Mouse (Mus musculus): ENCODE data around the gene Gps2. TPM values are rescaled to one million over a fixed set of nuclear protein-coding genes. Genes with fewer than 3 reads are reported as not detected.

The Gps2 gene
- polyA plus RNA-seq, 1 experiment from 2014 or later: 98.4 TPM

DNA sequence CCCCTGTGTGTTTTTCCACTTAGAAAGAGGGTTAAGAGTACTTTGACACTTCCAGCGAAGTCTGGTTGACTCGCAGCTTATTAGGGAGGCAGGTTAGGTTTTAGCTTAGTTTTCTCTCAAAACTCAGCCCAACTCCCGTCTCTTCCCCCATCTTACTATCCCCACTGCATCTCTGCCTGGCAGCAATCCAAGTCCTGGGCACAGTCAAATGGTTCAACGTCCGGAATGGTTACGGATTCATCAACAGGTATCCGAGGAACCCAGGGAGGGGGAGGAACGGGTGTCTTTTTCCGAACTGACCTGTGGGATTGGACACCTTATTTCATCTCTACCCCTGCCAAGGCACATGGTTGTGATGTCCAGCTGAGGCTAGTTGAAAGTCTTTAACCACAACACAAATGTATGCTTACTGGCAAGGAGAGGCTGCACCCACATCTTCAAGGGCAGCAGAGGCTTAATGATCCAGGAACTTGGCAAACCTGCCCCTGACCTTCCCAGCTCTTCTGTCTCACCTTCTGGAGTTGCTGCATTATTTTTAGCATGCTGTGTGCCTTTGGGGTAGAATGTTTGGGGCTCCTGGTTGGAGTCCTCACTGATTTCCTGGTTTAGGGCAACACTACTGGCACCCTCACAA is 23.1 kb downstream of the Gps2 start:
- Histone ChIP-seq H3K27ac (replicated peaks) (no peak overlapping the region), H3K27me3 (ENCODE audit: low read depth, poor library complexity, severe bottlenecking) (peaks cover 62% of the 10 kb centered on the region), H3K9me3 (replicated peaks) (no peaks in the 10 kb centered on the region), H3K36me3 (no peaks in the 10 kb centered on the region), H3K4me1 (peaks cover 43% of the 10 kb centered on the region), H3K4me3 (peak overlapping the region; percentile 72)
- WGBS: 53% methylated on average over 9 of the region's 9 CpGs
- DNase-seq (ENCODE audit: low spot score): no peak

DNA sequence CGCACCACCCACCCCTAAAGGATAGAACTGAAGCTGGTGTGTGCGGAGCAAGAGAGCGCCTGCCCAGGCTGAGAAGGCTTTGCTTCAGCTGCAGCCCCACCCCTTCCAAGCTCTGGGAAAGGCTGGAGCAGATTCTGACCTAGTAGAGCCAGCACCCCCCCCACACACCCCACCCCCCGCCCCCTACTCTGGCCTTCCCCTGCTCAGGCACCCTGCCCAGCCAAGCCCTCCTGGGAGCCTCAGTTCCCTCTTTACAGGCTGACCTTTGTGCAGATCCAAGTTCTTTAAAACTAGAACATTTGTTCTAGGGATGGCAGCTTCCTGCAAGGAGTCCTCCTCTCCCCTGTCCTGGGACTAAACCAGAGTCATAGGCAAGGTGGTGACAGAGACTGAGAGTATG is 23.7 kb downstream of the Gps2 start:
- H3K27me3 ChIP-seq (ENCODE audit: low read depth, poor library complexity, severe bottlenecking): peaks cover 62% of the 10 kb centered on the region
- H3K27ac ChIP-seq (replicated peaks): no peak overlapping the region
- no peaks in the 10 kb centered on the region for H3K9me3 ChIP-seq (replicated peaks)
- 48% methylated on average over 4 of the region's 4 CpGs for WGBS
- H3K4me1 ChIP-seq: peaks cover 43% of the 10 kb centered on the region
- peaks cover under 1% of the 10 kb centered on the region; the same call in 1 of the 2 replicates for H3K36me3 ChIP-seq
- peak overlapping the region; percentile 3; the same call in 1 of the 2 replicates for H3K4me3 ChIP-seq
- DNase-seq (ENCODE audit: low spot score): no peak

DNA sequence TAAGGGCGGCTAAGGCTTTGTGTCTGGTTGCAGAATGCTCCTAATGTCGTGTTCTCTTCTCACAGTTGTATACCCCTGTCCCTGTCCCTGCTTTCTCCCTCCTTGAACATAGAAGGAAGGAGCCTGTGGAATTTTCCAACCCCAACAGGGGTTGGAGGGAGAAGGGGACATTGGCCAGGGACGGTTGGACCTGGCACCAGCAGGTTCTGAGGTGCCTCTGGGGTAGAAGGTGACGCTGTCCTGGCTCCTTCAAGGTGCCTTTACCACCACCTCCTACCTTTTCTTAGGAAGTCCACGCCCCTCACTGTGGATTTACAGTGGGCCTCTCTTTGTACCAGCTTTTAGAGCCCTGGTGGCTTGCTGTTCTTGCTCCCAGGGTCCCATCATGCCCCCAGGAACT is 24.1 kb downstream of the Gps2 start:
- Histone ChIP-seq H3K36me3 (peaks cover 5% of the 10 kb centered on the region; the same call in 1 of the 2 replicates), H3K27me3 (ENCODE audit: low read depth, poor library complexity, severe bottlenecking) (peaks cover 62% of the 10 kb centered on the region), H3K4me1 (peaks cover 43% of the 10 kb centered on the region), H3K27ac (replicated peaks) (no peak overlapping the region), H3K4me3 (peak overlapping the region; percentile 3; the same call in 1 of the 2 replicates), H3K9me3 (replicated peaks) (no peaks in the 10 kb centered on the region)
- DNase-seq (ENCODE audit: low spot score): no peak
- WGBS: 76% methylated on average over 5 of the region's 5 CpGs

DNA sequence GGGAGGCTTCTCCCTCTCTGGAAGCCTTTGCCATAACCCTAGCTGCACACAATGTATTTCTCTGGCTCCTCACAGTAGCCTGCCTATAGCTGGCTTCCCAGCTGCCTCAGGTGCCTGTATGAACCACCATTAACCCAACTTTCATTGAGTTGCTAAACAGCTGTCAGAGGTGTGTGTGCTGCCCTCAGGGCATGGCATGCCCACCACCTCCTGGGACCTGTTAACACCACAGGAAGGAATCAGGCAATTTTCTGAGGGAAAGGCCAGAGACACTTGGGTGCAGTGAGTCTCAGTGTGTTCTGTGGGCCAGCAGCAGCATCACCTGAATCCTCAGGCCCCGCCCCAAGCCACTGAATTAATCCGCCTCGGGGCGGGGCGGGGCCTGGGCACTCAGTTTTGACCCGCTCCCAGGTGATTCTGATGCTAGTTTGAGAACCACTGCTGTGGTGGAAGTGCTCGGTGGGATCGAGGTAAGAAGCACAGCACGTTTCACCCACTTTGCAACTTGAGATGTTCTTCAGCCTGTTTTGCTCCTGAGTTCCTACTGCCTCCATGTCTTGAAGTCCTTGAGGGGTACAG is 24.8 kb downstream of the Gps2 start:
- no peak for DNase-seq (ENCODE audit: low spot score)
- WGBS: 27% methylated on average over 9 of the region's 9 CpGs
- Histone ChIP-seq H3K4me3 (peak overlapping the region; percentile 14; the same call in 1 of the 2 replicates), H3K9me3 (replicated peaks) (no peaks in the 10 kb centered on the region), H3K27me3 (ENCODE audit: low read depth, poor library complexity, severe bottlenecking) (peaks cover 62% of the 10 kb centered on the region), H3K27ac (replicated peaks) (no peak overlapping the region), H3K36me3 (peaks cover 9% of the 10 kb centered on the region; the same call in 1 of the 2 replicates), H3K4me1 (peaks cover 43% of the 10 kb centered on the region)

DNA sequence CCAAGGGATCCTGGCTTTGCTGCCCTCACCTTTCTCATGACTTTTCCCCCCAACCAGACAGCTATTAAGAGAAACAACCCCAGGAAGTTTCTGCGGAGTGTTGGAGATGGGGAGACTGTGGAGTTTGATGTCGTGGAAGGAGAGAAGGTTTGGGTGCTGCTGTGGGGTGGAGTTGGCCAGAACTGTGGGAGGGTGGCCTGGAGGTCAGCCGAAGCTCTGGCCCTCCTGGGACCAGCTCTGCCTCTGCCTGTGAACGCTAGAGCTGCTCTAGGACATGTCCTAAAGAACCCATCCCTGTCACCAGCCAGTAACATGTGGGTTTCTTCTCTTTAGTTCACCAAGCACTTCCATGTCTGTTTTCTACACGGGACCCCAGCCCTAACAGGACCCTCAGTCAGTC is 25.5 kb downstream of the Gps2 start:
- no peak for DNase-seq (ENCODE audit: low spot score)
- Histone ChIP-seq H3K27ac (replicated peaks) (no peak overlapping the region), H3K9me3 (replicated peaks) (no peaks in the 10 kb centered on the region), H3K4me3 (no peak overlapping the region; the same call in 1 of the 2 replicates), H3K36me3 (peaks cover 14% of the 10 kb centered on the region), H3K27me3 (ENCODE audit: low read depth, poor library complexity, severe bottlenecking) (peaks cover 61% of the 10 kb centered on the region), H3K4me1 (peaks cover 39% of the 10 kb centered on the region)
- WGBS: 67% methylated on average over 5 of the region's 5 CpGs

DNA sequence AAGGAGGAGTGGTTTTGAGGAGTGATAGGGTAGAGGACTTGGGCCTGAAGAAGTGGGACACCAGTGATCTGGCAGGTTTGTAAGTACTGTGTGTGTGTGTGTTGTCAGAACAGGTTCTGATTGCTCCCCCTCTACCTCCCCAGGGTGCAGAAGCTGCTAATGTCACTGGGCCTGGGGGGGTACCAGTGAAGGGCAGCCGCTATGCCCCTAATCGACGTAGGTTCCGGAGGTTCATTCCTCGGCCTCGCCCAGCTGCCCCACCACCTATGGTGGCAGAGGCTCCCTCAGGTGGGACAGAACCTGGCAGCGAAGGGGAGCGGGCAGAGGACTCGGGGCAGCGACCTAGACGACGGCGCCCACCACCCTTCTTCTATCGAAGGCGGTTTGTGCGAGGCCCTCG is 26.0 kb downstream of the Gps2 start:
- Histone ChIP-seq H3K27me3 (ENCODE audit: low read depth, poor library complexity, severe bottlenecking) (peaks cover 55% of the 10 kb centered on the region), H3K4me3 (no peak overlapping the region), H3K4me1 (peaks cover 33% of the 10 kb centered on the region), H3K36me3 (peaks cover 19% of the 10 kb centered on the region), H3K9me3 (replicated peaks) (no peaks in the 10 kb centered on the region), H3K27ac (replicated peaks) (no peak overlapping the region)
- 93% methylated on average over 17 of the region's 17 CpGs for WGBS
- no peak for DNase-seq (ENCODE audit: low spot score)

DNA sequence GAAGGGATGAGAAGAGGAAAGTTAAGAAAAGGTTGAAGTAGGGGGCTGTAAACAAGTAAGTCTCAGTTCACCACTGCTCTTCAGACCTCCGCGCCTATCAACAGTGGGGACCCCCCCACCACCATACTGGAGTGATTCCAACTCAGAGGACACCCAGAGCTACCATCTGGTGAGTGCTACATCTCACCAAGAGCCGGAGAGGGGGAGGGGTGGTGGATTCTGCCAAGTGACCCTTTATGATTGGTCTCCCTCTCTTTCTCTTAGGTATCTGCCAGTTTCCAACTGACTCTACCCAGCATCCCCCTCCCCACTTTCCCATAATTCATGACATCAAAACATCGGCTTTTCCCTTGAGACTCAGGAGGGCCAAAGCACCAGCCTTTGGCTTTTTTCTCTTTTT is 27.3 kb downstream of the Gps2 start:
- H3K36me3 ChIP-seq: peaks cover 31% of the 10 kb centered on the region
- no peak for DNase-seq (ENCODE audit: low spot score)
- H3K27ac ChIP-seq (replicated peaks): no peak overlapping the region
- peaks cover 43% of the 10 kb centered on the region for H3K27me3 ChIP-seq (ENCODE audit: low read depth, poor library complexity, severe bottlenecking)
- H3K4me1 ChIP-seq: peaks cover 23% of the 10 kb centered on the region
- WGBS: 90% methylated on average over 4 of the region's 4 CpGs
- H3K9me3 ChIP-seq (replicated peaks): no peaks in the 10 kb centered on the region
- H3K4me3 ChIP-seq: no peak overlapping the region

DNA sequence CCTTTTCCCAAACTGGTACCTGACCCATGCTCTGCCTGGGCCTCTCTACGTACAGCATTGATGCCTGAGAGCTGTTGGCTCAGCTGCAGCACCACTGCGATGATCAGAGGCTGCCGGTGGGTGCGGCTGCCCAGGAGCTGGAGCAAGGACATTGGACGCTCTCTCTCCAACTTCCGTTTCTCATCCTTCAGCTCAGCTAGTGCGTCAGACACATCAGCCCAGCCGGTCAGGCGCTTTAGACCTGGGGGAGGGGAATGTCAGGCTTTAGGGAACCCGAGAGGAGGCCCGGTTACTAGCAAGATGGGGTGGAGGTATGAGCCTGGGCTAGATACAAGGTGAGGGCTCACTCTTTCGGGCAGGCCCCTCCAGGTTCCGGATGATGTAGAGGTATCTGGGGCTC is 31.5 kb downstream of the Gps2 start:
- no peak for DNase-seq (ENCODE audit: low spot score)
- H3K27me3 ChIP-seq (ENCODE audit: low read depth, poor library complexity, severe bottlenecking): peaks cover 16% of the 10 kb centered on the region
- no peaks in the 10 kb centered on the region for H3K9me3 ChIP-seq (replicated peaks)
- 81% methylated on average over 13 of the region's 13 CpGs for WGBS
- peaks cover 36% of the 10 kb centered on the region for H3K36me3 ChIP-seq
- H3K27ac ChIP-seq (replicated peaks): no peak overlapping the region; the same call in 1 of the 2 replicates
- H3K4me1 ChIP-seq: peaks cover 33% of the 10 kb centered on the region
- H3K4me3 ChIP-seq: no peak overlapping the region

DNA sequence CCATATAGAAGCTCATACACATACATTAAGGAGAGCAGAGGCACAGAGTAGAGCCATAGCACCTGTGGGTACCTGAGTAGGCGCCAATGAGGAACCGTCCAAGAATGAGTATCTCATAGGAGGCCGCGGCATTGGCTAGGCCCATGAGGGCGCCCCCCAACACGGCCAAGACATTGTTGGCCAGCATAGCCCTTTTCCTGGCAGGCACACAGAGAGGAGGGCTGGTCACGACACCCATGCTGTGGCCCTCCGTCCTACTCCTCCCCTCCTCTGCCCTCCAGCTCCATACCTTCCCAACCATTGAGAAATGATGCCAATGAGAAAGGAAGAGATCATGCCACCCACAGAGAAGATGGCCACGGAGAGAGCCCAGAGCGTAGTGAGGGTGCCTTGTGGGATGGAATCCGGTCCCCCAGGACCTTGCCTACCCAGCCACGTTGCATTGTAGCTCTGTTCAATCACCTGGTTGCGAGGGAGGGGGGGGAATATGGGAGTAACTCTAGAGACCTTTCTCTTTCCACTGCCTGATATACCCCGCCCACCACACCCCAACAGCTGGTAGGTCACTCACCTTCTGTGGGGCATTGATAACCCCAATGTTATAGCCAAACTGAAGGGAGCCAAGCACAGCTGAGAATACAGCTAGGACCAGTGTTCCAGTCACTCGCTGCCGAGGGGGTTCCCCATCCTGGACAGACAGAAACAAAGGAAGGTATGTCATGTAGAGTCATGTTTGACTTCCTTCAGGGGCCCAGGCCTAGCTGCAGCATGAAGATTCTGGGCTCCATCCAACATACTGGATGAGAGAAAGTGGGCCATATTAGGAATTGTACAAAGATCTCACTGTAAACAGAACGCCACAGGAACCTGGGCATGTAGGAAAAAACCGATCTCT is 32.6 kb downstream of the Gps2 start:
- Histone ChIP-seq H3K4me3 (peak overlapping the region; percentile 56; the same call in 1 of the 2 replicates), H3K36me3 (peaks cover 36% of the 10 kb centered on the region), H3K27me3 (ENCODE audit: low read depth, poor library complexity, severe bottlenecking) (peaks cover 15% of the 10 kb centered on the region), H3K9me3 (replicated peaks) (no peaks in the 10 kb centered on the region), H3K4me1 (peaks cover 33% of the 10 kb centered on the region), H3K27ac (replicated peaks) (no peak overlapping the region)
- DNase-seq (ENCODE audit: low spot score): no peak
- 93% methylated on average over 18 of the region's 18 CpGs for WGBS

DNA sequence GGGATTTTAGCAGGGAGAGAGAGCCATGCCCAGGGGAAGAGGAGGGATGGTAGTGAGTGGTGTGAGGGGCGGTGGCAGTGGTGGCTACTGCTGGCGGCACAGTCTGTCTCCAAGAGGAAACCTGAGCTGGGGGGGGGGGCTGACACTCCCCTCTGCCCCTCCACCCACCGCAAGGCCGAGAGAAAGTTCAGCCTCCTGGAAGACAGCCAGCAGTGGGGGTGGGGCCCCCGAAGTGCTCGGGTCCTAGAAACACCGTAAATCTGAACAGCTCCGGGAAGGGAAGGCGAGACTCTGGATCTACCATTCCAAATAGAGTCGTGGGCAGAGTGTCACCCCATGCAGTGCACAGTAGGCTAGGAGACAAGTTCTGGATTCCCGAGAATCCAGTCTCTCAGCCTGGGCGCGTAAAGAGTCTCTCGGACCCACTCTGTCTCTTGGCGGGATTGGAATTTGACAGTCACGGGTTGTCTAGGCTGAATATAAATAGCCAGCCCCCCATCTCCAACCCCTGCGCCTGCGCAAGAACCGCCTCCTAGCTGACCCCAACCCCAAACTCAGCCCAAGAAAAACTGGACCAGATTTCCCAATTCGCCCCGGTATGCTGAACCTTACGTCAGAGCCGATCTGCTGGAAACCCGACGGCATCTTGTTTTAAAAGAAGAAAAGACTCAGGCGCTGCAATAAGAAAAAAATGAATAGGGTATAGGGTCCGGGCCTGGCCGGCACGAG is 33.8 kb downstream of the Gps2 start:
- H3K4me1 ChIP-seq: peaks cover 33% of the 10 kb centered on the region
- DNase-seq (ENCODE audit: low spot score): no peak
- H3K27ac ChIP-seq (replicated peaks): peak overlapping the region; percentile 92
- peaks cover 34% of the 10 kb centered on the region for H3K36me3 ChIP-seq
- WGBS: 4% methylated on average over 29 of the region's 29 CpGs
- no peaks in the 10 kb centered on the region for H3K9me3 ChIP-seq (replicated peaks)
- peak overlapping the region; percentile 56 for H3K4me3 ChIP-seq
- H3K27me3 ChIP-seq (ENCODE audit: low read depth, poor library complexity, severe bottlenecking): peaks cover 15% of the 10 kb centered on the region

DNA sequence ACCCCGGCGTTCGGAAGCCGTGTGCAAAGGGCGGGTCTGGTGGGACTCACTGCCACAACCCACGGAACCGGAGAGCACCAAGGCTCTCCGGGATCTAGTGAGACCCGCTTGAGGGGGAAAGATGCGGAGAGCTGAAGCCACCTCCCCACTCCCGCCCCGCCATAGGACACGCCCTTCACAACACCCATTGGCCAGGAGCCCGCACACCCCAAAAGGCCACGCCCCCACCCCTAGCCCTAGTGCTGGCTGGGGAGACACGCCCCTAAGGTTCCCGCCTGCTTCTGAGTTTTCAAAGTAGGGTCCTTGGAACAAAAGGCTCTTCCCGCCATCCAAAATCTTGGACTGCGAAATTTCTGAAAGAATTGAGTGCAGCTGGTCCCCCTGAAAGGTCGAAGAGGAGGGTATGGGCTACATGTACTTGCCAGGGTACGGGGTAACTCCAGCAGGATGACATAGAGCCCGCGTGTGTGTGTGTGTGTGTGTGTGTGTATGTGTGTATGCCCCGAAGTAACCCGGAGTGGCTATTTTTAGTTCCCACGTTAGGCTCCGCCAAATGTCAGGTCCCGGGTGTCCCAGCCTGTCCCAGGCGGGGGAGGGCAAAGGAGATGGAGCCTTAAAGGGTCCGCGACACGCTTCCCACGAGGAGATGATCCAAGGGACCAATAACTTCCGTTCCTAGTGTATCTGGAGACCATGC is 34.5 kb downstream of the Gps2 start, which contains the start of gene Slc2a4:
TSS of gene Slc2a4 (minus strand) at position 123 of the 697 bp plus-strand sequence.
- peaks cover 33% of the 10 kb centered on the region for H3K4me1 ChIP-seq
- H3K36me3 ChIP-seq: peaks cover 27% of the 10 kb centered on the region
- H3K27me3 ChIP-seq (ENCODE audit: low read depth, poor library complexity, severe bottlenecking): peaks cover 15% of the 10 kb centered on the region
- WGBS: under 1% methylated on average over 34 of the region's 34 CpGs
- no peaks in the 10 kb centered on the region for H3K9me3 ChIP-seq (replicated peaks)
- peak within 1 kb of the TSS; percentile 56 for H3K4me3 ChIP-seq
- peak; percentile 97 for DNase-seq (ENCODE audit: low spot score)
- peak within 1 kb of the TSS; percentile 92 for H3K27ac ChIP-seq (replicated peaks)

DNA sequence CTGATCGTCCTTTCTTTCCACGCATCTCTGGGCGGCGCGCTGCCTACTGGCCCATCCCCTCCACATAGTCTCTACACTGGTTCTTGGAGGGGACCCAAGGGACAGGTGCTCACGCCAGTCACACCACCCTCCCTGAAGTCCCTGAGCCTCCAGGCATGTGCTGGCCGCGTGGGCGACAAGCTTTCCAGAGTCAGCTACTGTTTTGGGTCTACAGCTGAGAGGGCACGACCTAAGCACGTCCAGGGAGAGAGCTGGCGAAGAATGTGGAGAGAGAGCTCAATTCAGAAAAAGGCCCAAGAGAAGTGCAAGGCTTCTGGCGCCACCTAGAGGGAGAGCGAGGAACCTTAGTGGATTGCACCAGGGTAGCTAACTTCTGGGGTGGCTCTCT is 35.1 kb downstream of the Gps2 start:
- peak overlapping the region; percentile 56 for H3K4me3 ChIP-seq
- peak; percentile 90 for DNase-seq (ENCODE audit: low spot score)
- H3K36me3 ChIP-seq: peaks cover 26% of the 10 kb centered on the region
- peaks cover 15% of the 10 kb centered on the region for H3K27me3 ChIP-seq (ENCODE audit: low read depth, poor library complexity, severe bottlenecking)
- H3K27ac ChIP-seq (replicated peaks): peak overlapping the region; percentile 92
- no peaks in the 10 kb centered on the region for H3K9me3 ChIP-seq (replicated peaks)
- WGBS: 0% methylated on average over 14 of the region's 14 CpGs
- H3K4me1 ChIP-seq: peaks cover 33% of the 10 kb centered on the region

All from midbrain, embryonic 10.5 days (tissue).